ENCODE assay signal across 13 mouse cellular contexts in the genomic region with DNA sequence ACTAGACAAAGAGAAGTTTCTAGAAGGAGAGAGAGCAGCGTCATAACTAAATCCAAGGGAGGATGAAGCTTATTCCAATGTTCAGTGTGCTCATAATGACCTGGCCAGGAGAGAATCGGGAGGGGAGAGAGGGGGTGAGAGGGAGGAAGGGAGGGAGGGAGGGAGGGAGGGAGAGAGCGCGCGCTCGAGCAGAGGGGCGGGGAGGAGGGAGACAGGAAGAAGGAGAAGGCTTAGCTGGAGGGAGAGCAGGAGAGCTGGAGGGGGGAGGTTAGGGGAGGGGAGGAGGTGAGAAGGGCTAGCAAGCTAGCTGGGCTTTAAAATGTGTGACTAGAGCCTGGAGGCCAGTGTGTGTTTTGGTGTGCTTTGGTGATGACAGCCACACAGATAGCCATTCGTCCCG. TPM values are rescaled to one million over a fixed set of nuclear protein-coding genes. Genes with fewer than 3 reads are reported as not detected.
DNase-seq lines count a peak whose midpoint lies in the region; ATAC-seq and TF ChIP-seq lines count a peak whose summit lies in the region.
"Had no signal": no experiment of that assay in that cellular context is flagged by ENCODE, and none has a peak within 500 bp of the region (broad histone marks: within the 10 kb centered on the region; RNA-seq: fewer than 3 reads in every experiment).

No protein-coding gene starts in this region.

- H3K4me3 ChIP-seq in kidney, embryonic 14.5 days (ENCODE audit: low read length) = no peak overlapping the region
- peak overlapping the region; percentile 11 for H3K4me3 ChIP-seq in E14TG2a.4 (replicated peaks; ENCODE audit: low read length)
- no peak overlapping the region for H3K4me3 ChIP-seq in liver, embryonic 12.5 days
- H3K4me3 ChIP-seq in left cerebral cortex, adult 2 months = no peak overlapping the region
- H3K4me3 ChIP-seq: hindbrain, embryonic 13.5 days; midbrain, embryonic 12.5 days had no signal

- no peak overlapping the region for H3K27ac ChIP-seq in kidney, embryonic 14.5 days (ENCODE audit: low read depth, low read length)
- no peak overlapping the region for H3K27ac ChIP-seq in liver, embryonic 12.5 days
- no peak overlapping the region for H3K27ac ChIP-seq in left cerebral cortex, adult 2 months
- H3K27ac ChIP-seq: hindbrain, embryonic 13.5 days; midbrain, embryonic 12.5 days had no signal

- DNase-seq in embryo, embryonic 11 days = peak; percentile 54
- DNase-seq in embryo, embryonic 9.5 days (ENCODE audit: extremely low spot score) = no peak
- no peak for DNase-seq in kidney, postnatal 25 days
- DNase-seq in left cerebral cortex, postnatal 36 days (ENCODE audit: low spot score in 2 of 2) = no peak
- no peak for DNase-seq in left cerebral cortex, adult 2 months (ENCODE audit: extremely low spot score in 1 of 2, low spot score in 2 of 2)
- DNase-seq: cerebellum, postnatal 36 days; gastrocnemius, postnatal 25 days had no signal

- H3K9me3 ChIP-seq in kidney, embryonic 14.5 days (ENCODE audit: control insufficient read depth, low read length) = no peaks in the 10 kb centered on the region
- no peaks in the 10 kb centered on the region for H3K9me3 ChIP-seq in E14TG2a.4 (ENCODE audit: low read length)
- H3K9me3 ChIP-seq in liver, embryonic 12.5 days (replicated peaks) = no peaks in the 10 kb centered on the region
- H3K9me3 ChIP-seq: hindbrain, embryonic 13.5 days; midbrain, embryonic 12.5 days had no signal

- no peak overlapping the region for H3K9ac ChIP-seq in kidney, embryonic 14.5 days (ENCODE audit: low read depth, low read length)
- H3K9ac ChIP-seq in liver, embryonic 12.5 days = no peak overlapping the region
- H3K9ac ChIP-seq: hindbrain, embryonic 13.5 days; midbrain, embryonic 12.5 days had no signal

- peaks cover 8% of the 10 kb centered on the region; the same call in 1 of the 2 replicates for H3K4me1 ChIP-seq in kidney, embryonic 14.5 days (ENCODE audit: control insufficient read depth, insufficient read depth, low read length)
- peaks cover 85% of the 10 kb centered on the region for H3K4me1 ChIP-seq in E14TG2a.4 (replicated peaks; ENCODE audit: low read depth, low read length)
- peaks cover 26% of the 10 kb centered on the region for H3K4me1 ChIP-seq in liver, embryonic 12.5 days

- no peak overlapping the region for H3K4me2 ChIP-seq in kidney, embryonic 14.5 days (replicated peaks; ENCODE audit: low read depth, low read length)
- H3K4me2 ChIP-seq in liver, embryonic 12.5 days = peak overlapping the region; percentile 26
- H3K4me2 ChIP-seq: hindbrain, embryonic 13.5 days; midbrain, embryonic 12.5 days had no signal

- 16% methylated on average over 9 of the region's 9 CpGs for WGBS in kidney, embryonic 14.5 days
- WGBS in liver, embryonic 12.5 days (ENCODE audit: insufficient replicate concordance) = 14% methylated on average over 8 of the region's 9 CpGs

- H3K27me3 ChIP-seq in kidney, embryonic 14.5 days (ENCODE audit: control insufficient read depth, insufficient read depth, low read length) = no peaks in the 10 kb centered on the region
- H3K27me3 ChIP-seq in E14TG2a.4 (ENCODE audit: insufficient read depth, low read length) = no peaks in the 10 kb centered on the region
- no peaks in the 10 kb centered on the region for H3K27me3 ChIP-seq in liver, embryonic 12.5 days (replicated peaks)

- intact Hi-C loops in left cerebral cortex, postnatal 36 days (cut with DNase I) = no loop called here
- intact Hi-C loops in left cerebral cortex, adult 2 months (cut with DNase I) = no loop called here

- no peaks in the 10 kb centered on the region for H3K36me3 ChIP-seq in kidney, embryonic 14.5 days (ENCODE audit: control insufficient read depth, insufficient read depth, low read length)
- no peaks in the 10 kb centered on the region for H3K36me3 ChIP-seq in E14TG2a.4 (ENCODE audit: insufficient read depth, low read length)
- no peaks in the 10 kb centered on the region for H3K36me3 ChIP-seq in liver, embryonic 12.5 days
- H3K36me3 ChIP-seq: hindbrain, embryonic 13.5 days; midbrain, embryonic 12.5 days had no signal

- peak; percentile 32; the same call in 1 of the 2 replicates for ATAC-seq in kidney, embryonic 14.5 days (ENCODE audit: low FRiP score, low TSS enrichment)
- no peak for ATAC-seq in liver, embryonic 12.5 days
- ATAC-seq: activated CD4-positive, CD25-positive, alpha-beta regulatory T cell, adult 4 months had no signal

- no peak for TF ChIP-seq CTCF in E14TG2a.4 (conservative IDR thresholded peaks at IDR 0.05; ENCODE audit: low read length)
- no peak for TF ChIP-seq CTCF in left cerebral cortex, adult 2 months (IDR thresholded peaks at IDR 0.05)

RNA-seq across cellular contexts. Expression of a gene that starts 26.8 kb away (rescaled TPM):
- 5.0 and 9.7 TPM in 2 replicates for polyA plus RNA-seq in kidney, embryonic 14.5 days (2014; fragmentation: Nextera tagmentation; extraction: Ambion mirVana)
- 11.3 and 11.7 TPM in 2 replicates for polyA plus RNA-seq in liver, embryonic 12.5 days (2016; fragmentation: Nextera tagmentation; extraction: Ambion mirVana)
- total RNA-seq in left cerebral cortex, postnatal 36 days (2021) = 100 to 1,000 TPM; 102 to 112 TPM
- 100 to 1,000 TPM; 114 to 118 TPM for total RNA-seq in left cerebral cortex, adult 2 months (2021)
